Mouse (Mus musculus): ENCODE results near the gene Ccl17.
"Not testable (repeated sequence)": the region's sequence is repeated elsewhere in the genome, so short reads cannot be mapped to it uniquely, and the experiment has no call there.

- TF ChIP-seq CTCF (conservative IDR thresholded peaks at IDR 0.05; ENCODE audit: insufficient read depth, insufficient read length, low read depth, low read length); POLR2A (IDR thresholded peaks at IDR 0.05; ENCODE audit: low read depth, low read length): not testable (repeated sequence)
Measured at GRCm38 (mm10) chr8:94854761-94855160, 44.5 kb downstream of the Ccl17 start.

Data from kidney, adult 2 months (tissue).